Mouse (Mus musculus) limb, embryonic 14.5 days (tissue): ENCODE data around the gene Wwc1. TPM values are rescaled to one million over a fixed set of nuclear protein-coding genes. Genes with fewer than 3 reads are reported as not detected.

Experiments used
- ATAC-seq: fragments of 200-750 bp; cut with Nextera tagmentation; 2 replicates; pipeline ENCODE4 v1.8.0; 2017; ENCODE audit warnings: low read depth, moderate number of reproducible peaks, moderate TSS enrichment; ENCODE audit not compliant: low FRiP score
- DNase-seq: peaks from one replicate; pipeline ENCODE4 v3.0.0-alpha.2; 2015; ENCODE audit warnings: low spot score
- H3K27ac ChIP-seq: fragments of 300-500 bp; sonication (generic); replicated peaks from 2 replicates; pipeline ENCODE4 v1.5.1; 2014; ENCODE audit warnings: low read depth, mild to moderate bottlenecking, low read length, moderate library complexity, mixed read lengths
- H3K27me3 ChIP-seq: fragments of 300-500 bp; sonication (generic); 2 replicates; pipeline ENCODE4 v1.6.1; 2014; ENCODE audit warnings: low read length, mixed read lengths; ENCODE audit not compliant: control insufficient read depth, insufficient read depth
- H3K36me3 ChIP-seq: fragments of 300-500 bp; sonication (generic); 2 replicates; pipeline ENCODE4 v1.6.1; 2014; ENCODE audit warnings: mild to moderate bottlenecking, low read length, moderate library complexity, mixed read lengths; ENCODE audit not compliant: control insufficient read depth, insufficient read depth
- H3K4me1 ChIP-seq: fragments of 300-500 bp; sonication (generic); 2 replicates; pipeline ENCODE4 v1.6.1; 2014; ENCODE audit warnings: antibody characterized with exemption, low read length, mixed read lengths; ENCODE audit not compliant: control insufficient read depth, insufficient read depth
- H3K4me2 ChIP-seq: fragments of 300-500 bp; sonication (generic); replicated peaks from 2 replicates; pipeline ENCODE4 v1.6.1; 2014; ENCODE audit warnings: low read depth, mild to moderate bottlenecking, low read length, moderate library complexity; ENCODE audit not compliant: severe bottlenecking
- H3K4me3 ChIP-seq: fragments of 300-500 bp; sonication (generic); replicated peaks from 2 replicates; pipeline ENCODE4 v1.5.1; 2014; ENCODE audit warnings: low read length
- H3K9ac ChIP-seq: fragments of 300-500 bp; sonication (generic); 2 replicates; pipeline ENCODE4 v1.6.1; 2014; ENCODE audit warnings: mild to moderate bottlenecking, low read depth, low read length, moderate library complexity; ENCODE audit not compliant: severe bottlenecking
- H3K9me3 ChIP-seq: fragments of 300-500 bp; sonication (generic); 2 replicates; pipeline ENCODE4 v1.6.1; 2016; ENCODE audit warnings: low read length; ENCODE audit not compliant: control insufficient read depth
- POLR2A ChIP-seq: fragments of 200-500 bp; IDR thresholded peaks from 2 replicates; pipeline ENCODE4 v1.8.0; 2012; ENCODE audit warnings: inconsistent platforms, mild to moderate bottlenecking, moderate library complexity, borderline replicate concordance; ENCODE audit not compliant: insufficient read depth, insufficient read length; ENCODE audit errors: extremely low read depth
- WGBS: fragments of 180-500 bp; shearing (Covaris S2); extraction: QIAGEN DNeasy Blood & Tissue Kit; methylation state at CpG from one replicate; pipeline ENCODE4 v1.1.7; 2014; 5-methylcytosine and 5-hydroxymethylcytosine counted together
- polyA plus RNA-seq, 2 experiments: library from polyadenylated mRNA; depleted of rRNA in 1 of 2; stranded (reverse) in 1 of 2; unstranded in 1 of 2; fragments of >200 nt; fragmentation: Nextera tagmentation in 1 of 2; extraction: Ambion mirVana in 1 of 2; gene quantifications; 2 replicates each; pipeline versions ENCODE4 v1.2.1 to v1.2.3; 2012 to 2014

Wwc1 gene
- polyA plus RNA-seq, 2 experiments: 5.8 to 13.9 TPM

DNA sequence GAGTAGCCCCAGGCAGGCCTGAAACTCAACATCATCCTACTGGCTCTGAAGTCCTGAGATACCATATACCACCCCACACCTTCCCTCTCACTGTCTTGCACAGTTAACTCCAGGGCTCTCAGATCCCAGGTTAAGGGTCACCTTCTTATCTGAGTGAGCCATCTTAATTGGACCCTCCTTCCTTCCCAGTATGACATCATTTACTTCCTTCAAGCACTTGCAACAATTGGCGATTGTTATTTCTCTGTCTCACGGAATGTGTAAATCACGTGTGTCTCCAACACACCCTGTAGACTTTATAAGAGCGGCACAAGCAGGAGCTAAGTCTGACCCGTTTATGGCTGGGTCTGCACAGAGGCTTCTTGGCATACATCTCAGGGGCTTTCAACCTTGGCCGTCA, 35.1 kb downstream of the Wwc1 start:
- H3K27me3 ChIP-seq: no peaks in the 10 kb centered on the region
- H3K9ac ChIP-seq: no peak overlapping the region
- WGBS: 41% methylated on average over 6 of the region's 6 CpGs
- H3K27ac ChIP-seq: no peak overlapping the region
- no peak for TF ChIP-seq POLR2A
- H3K4me1 ChIP-seq: no peaks in the 10 kb centered on the region
- H3K4me3 ChIP-seq: no peak overlapping the region
- no peak for DNase-seq
- no peaks in the 10 kb centered on the region for H3K36me3 ChIP-seq
- no peaks in the 10 kb centered on the region for H3K9me3 ChIP-seq
- H3K4me2 ChIP-seq: no peak overlapping the region
- ATAC-seq: no peak

DNA sequence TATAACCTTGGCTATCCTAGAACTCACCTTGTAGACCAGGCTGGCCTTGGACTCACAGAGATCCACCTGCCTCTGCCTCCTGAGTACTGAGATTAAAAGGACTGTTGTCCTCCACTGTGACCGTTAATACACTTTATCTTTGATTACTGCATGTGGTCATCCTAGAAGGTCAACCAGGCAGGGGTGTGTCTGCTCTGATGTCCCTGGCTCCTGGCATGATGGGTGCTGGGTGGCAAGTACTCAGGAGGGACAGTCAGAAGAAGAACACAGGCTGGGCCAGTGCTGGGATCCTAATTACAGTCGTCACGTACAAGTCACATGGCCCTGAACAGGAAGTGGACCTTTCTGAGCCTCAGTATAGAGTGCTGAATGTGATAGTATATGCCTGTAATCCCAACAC, 38.7 kb downstream of the Wwc1 start:
- Histone ChIP-seq H3K4me1 (no peaks in the 10 kb centered on the region), H3K4me3 (no peak overlapping the region), H3K9ac (no peak overlapping the region), H3K27ac (no peak overlapping the region), H3K27me3 (no peaks in the 10 kb centered on the region), H3K4me2 (no peak overlapping the region), H3K9me3 (no peaks in the 10 kb centered on the region), H3K36me3 (no peaks in the 10 kb centered on the region)
- 86% methylated on average over 3 of the region's 3 CpGs for WGBS
- no peak for TF ChIP-seq POLR2A
- DNase-seq (no peak), ATAC-seq (no peak)

DNA sequence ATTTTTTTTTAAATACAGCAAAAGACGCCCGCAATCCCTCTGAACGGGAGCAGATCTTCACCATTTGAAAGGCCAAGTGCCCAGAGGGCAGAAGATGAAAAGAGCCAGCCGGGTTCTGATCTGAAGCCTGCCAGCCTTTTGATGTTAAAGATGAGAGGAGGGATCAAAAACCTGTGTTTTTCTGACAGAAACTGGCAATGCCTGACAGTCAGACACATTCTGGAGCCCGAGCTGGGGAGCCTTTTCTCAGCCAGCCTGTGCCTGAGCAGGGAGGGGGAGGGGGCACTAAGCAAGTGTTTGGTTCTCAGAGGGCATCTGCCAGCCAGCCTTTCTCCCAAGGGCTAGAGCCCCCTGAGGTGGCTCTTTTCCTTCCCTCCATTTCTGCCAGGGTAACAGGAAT, 39.3 kb downstream of the Wwc1 start:
- no peak for TF ChIP-seq POLR2A
- DNase-seq (no peak), ATAC-seq (no peak)
- Histone ChIP-seq H3K9me3 (no peaks in the 10 kb centered on the region), H3K9ac (no peak overlapping the region), H3K27me3 (no peaks in the 10 kb centered on the region), H3K4me2 (no peak overlapping the region), H3K27ac (no peak overlapping the region), H3K36me3 (no peaks in the 10 kb centered on the region), H3K4me1 (no peaks in the 10 kb centered on the region), H3K4me3 (no peak overlapping the region)
- 19% methylated on average over 5 of the region's 5 CpGs for WGBS

DNA sequence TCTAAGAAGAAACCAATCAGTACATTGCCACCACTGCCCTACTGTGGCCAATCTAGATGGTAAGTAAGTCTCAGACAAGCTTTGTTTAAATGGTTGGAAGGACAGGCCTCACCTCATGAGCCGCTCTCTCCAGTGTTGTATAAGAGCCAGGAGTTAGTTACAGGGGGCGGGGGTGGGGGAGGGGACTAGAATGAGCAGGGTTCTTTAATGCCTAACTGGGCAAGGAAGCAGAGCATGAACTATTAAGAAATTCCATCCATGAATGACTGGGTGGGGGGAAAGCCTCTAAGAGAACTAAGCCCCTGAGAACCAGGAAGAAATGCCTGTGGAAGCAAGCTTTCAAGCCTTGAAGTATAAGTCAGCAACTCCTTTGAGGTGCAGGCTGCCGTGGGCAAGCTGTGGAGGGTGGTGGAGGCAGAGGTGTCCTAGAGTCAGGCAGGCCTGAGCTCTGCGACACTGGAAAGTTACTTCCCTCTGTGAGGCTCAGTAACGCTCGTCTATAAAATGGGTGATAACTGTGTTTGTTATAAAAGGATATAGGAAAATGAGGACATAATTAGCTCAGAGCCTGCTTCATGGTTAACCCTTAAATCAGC, 41.4 kb downstream of the Wwc1 start:
- Histone ChIP-seq H3K9ac (no peak overlapping the region), H3K27me3 (no peaks in the 10 kb centered on the region), H3K36me3 (no peaks in the 10 kb centered on the region), H3K9me3 (no peaks in the 10 kb centered on the region), H3K27ac (no peak overlapping the region), H3K4me3 (no peak overlapping the region), H3K4me1 (no peaks in the 10 kb centered on the region), H3K4me2 (no peak overlapping the region)
- DNase-seq (no peak), ATAC-seq (no peak)
- WGBS: 47% methylated on average over 6 of the region's 6 CpGs
- no peak for TF ChIP-seq POLR2A

DNA sequence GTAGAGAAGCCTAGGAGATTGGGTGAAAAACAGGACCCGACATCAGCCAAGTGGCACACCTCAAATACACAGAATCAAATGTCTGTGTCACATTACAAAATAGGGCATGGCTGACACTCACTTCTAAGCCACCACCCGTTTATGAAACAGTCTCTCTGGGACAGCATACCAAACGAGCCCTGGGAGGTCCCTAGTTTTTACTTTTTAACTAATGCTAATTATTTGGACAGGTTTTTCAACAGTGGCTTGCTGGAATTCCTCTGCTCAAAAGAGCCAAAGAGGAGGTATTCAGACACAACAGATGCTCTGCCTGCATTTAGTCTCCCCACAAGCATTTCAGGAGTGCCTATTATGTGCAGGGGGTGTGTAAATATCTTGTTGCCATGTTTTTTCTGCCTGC, 44.7 kb downstream of the Wwc1 start:
- 50% methylated on average over 3 of the region's 3 CpGs for WGBS
- no peak overlapping the region for H3K4me3 ChIP-seq
- H3K27ac ChIP-seq: no peak overlapping the region
- H3K9me3 ChIP-seq: no peaks in the 10 kb centered on the region
- no peaks in the 10 kb centered on the region for H3K27me3 ChIP-seq
- no peak overlapping the region for H3K9ac ChIP-seq
- DNase-seq (no peak), ATAC-seq (no peak)
- no peak for TF ChIP-seq POLR2A
- peaks cover 4% of the 10 kb centered on the region; the same call in 1 of the 2 replicates for H3K4me1 ChIP-seq
- no peak overlapping the region for H3K4me2 ChIP-seq
- H3K36me3 ChIP-seq: no peaks in the 10 kb centered on the region

DNA sequence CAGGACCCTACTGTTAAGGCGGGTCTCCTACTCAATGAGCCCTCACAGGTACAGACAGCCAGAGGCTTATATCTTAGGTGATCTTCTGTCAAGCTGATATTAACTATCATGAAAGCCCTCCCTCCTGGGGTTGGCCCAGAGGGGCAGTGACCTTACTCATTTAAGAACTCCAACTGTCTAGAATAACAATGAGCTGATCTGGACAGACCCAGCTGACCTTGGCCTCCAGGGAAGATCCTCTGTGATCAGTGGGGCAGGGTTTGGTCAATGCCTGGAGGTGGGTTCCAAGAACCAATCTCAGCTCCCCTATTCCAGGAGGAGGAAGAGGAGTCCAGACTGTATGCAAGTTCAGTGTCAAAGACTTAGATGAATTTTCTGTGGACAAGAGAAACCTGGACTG, 45.2 kb downstream of the Wwc1 start:
- WGBS: 94% methylated on average over 1 of the region's 1 CpGs
- H3K9ac ChIP-seq: no peak overlapping the region
- H3K27me3 ChIP-seq: no peaks in the 10 kb centered on the region
- no peak for DNase-seq
- no peak for ATAC-seq
- peaks cover 4% of the 10 kb centered on the region; the same call in 1 of the 2 replicates for H3K4me1 ChIP-seq
- no peak overlapping the region for H3K4me2 ChIP-seq
- H3K9me3 ChIP-seq: no peaks in the 10 kb centered on the region
- no peak overlapping the region for H3K27ac ChIP-seq
- no peaks in the 10 kb centered on the region for H3K36me3 ChIP-seq
- no peak overlapping the region for H3K4me3 ChIP-seq
- TF ChIP-seq POLR2A: no peak
